Mouse (Mus musculus) CD4-positive, CD25-positive, alpha-beta regulatory T cell, adult 4 months (primary cell): ENCODE measurements around the gene Mast4. TPM values are rescaled to one million over a fixed set of nuclear protein-coding genes. Genes with fewer than 3 reads are reported as not detected.

ENCODE experiments used
- ATAC-seq: one replicate; pipeline ENCODE4 v1.8.0; 2017
- polyA plus RNA-seq, 2 experiments: library from polyadenylated mRNA; unstranded; fragments of 100-300 nt; shearing (Covaris generic); gene quantifications; one replicate each; pipeline ENCODE4 v1.2.1; 2017

Mast4 gene
- polyA plus RNA-seq, 2 experiments from 2014 or later: 18.5 to 22.4 TPM

GRCm38 (mm10) chr13:102963471-102963870 is 370.8 kb downstream of the Mast4 start:
- ATAC-seq: no peak

GRCm38 (mm10) chr13:102958273-102959270 is 375.7 kb downstream of the Mast4 start:
- no peak for ATAC-seq

GRCm38 (mm10) chr13:102957508-102958272 is 376.6 kb downstream of the Mast4 start:
- no peak for ATAC-seq

- ATAC-seq: no peak
These were observed 378.8 kb downstream of the Mast4 start for GRCm38 (mm10) chr13:102955506-102955905.

GRCm38 (mm10) chr13:102949756-102950155 is 384.5 kb downstream of the Mast4 start:
- no peak for ATAC-seq

- ATAC-seq: no peak
These were observed 385.3 kb downstream of the Mast4 start for GRCm38 (mm10) chr13:102948966-102949365.

GRCm38 (mm10) chr13:102947546-102947945 is 386.8 kb downstream of the Mast4 start:
- ATAC-seq: no peak

- no peak for ATAC-seq
These were observed 388.1 kb downstream of the Mast4 start for GRCm38 (mm10) chr13:102946024-102946821.

GRCm38 (mm10) chr13:102945450-102945849 is 388.8 kb downstream of the Mast4 start:
- ATAC-seq: no peak

- no peak for ATAC-seq
These were observed 389.8 kb downstream of the Mast4 start for GRCm38 (mm10) chr13:102944516-102944915.

GRCm38 (mm10) chr13:102942557-102942956 is 391.7 kb downstream of the Mast4 start:
- ATAC-seq: no peak

- ATAC-seq: no peak
These were observed 393.8 kb downstream of the Mast4 start for GRCm38 (mm10) chr13:102940476-102940875.

- ATAC-seq: no peak
These were observed 398.1 kb downstream of the Mast4 start for GRCm38 (mm10) chr13:102936233-102936632.

- no peak for ATAC-seq
These were observed 398.5 kb downstream of the Mast4 start for GRCm38 (mm10) chr13:102935788-102936187.

GRCm38 (mm10) chr13:102933702-102934101 is 400.6 kb downstream of the Mast4 start:
- ATAC-seq: no peak

GRCm38 (mm10) chr13:102932434-102932833 is 401.9 kb downstream of the Mast4 start:
- ATAC-seq: no peak

- no peak for ATAC-seq
These were observed 402.3 kb downstream of the Mast4 start for GRCm38 (mm10) chr13:102931951-102932350.

GRCm38 (mm10) chr13:102925844-102926598 is 408.3 kb downstream of the Mast4 start:
- no peak for ATAC-seq

- no peak for ATAC-seq
These were observed 414.6 kb downstream of the Mast4 start for GRCm38 (mm10) chr13:102919741-102920140.

GRCm38 (mm10) chr13:102918616-102919015 is 415.7 kb downstream of the Mast4 start:
- ATAC-seq: no peak

GRCm38 (mm10) chr13:102915341-102915740 is 419.0 kb downstream of the Mast4 start:
- no peak for ATAC-seq

- no peak for ATAC-seq
These were observed 419.5 kb downstream of the Mast4 start for GRCm38 (mm10) chr13:102914800-102915199.
